Mouse (Mus musculus) MEL (cell line): ENCODE data around the gene AI837181. TPM values are rescaled to one million over a fixed set of nuclear protein-coding genes. Genes with fewer than 3 reads are reported as not detected.

ENCODE experiments used
- DNase-seq: peaks from one replicate; pipeline ENCODE4 v3.0.0; 2011; ENCODE audit warnings: low read depth, low spot score
- H3K27ac ChIP-seq: 2 replicates; pipeline ENCODE4 v1.5.1; 2012; ENCODE audit warnings: low read depth, mild to moderate bottlenecking, control low read depth, low read length, moderate library complexity; ENCODE audit not compliant: control insufficient read depth
- H3K27me3 ChIP-seq, 2 experiments: fragments of 150-350 bp in 1 of 2; sonication (generic) in 1 of 2; 2 replicates each; pipeline ENCODE4 v1.6.1; 2012; ENCODE audit warnings: low read length in 2 of 2, mild to moderate bottlenecking in 2 of 2, improper control_type of control experiment in 1 of 2, moderate library complexity in 1 of 2; ENCODE audit not compliant: insufficient read depth in 2 of 2, control insufficient read depth in 1 of 2
- H3K36me3 ChIP-seq, 2 experiments: 2 replicates each; pipeline ENCODE4 v1.6.1; 2012 to 2014; ENCODE audit warnings: low read length in 2 of 2, improper control_type of control experiment in 1 of 2, inconsistent platforms in 1 of 2, mild to moderate bottlenecking in 1 of 2; ENCODE audit not compliant: insufficient read depth in 2 of 2, control insufficient read depth in 1 of 2
- H3K4me1 ChIP-seq, 2 experiments: fragments of 150-350 bp in 1 of 2; sonication (generic) in 1 of 2; 2 replicates each; pipeline ENCODE4 v1.6.1; 2012; ENCODE audit warnings: low read length in 2 of 2, improper control_type of control experiment in 1 of 2, mild to moderate bottlenecking in 1 of 2; ENCODE audit not compliant: insufficient read depth in 2 of 2, control insufficient read depth in 1 of 2
- H3K4me3 ChIP-seq, 2 experiments: fragments of 150-350 bp in 1 of 2; sonication (generic) in 1 of 2; 2 replicates each; pipeline ENCODE4 v1.5.1; 2012; ENCODE audit warnings: low read depth in 2 of 2, low read length in 2 of 2, mild to moderate bottlenecking in 2 of 2, moderate library complexity in 2 of 2, control low read depth in 1 of 2, improper control_type of control experiment in 1 of 2; ENCODE audit not compliant: control insufficient read depth in 1 of 2, insufficient read depth in 1 of 2
- H3K79me2 ChIP-seq: 2 replicates; pipeline ENCODE4 v1.6.1; 2012; ENCODE audit warnings: mild to moderate bottlenecking, low read length, moderate library complexity; ENCODE audit not compliant: control insufficient read depth, poor library complexity, insufficient read depth
- H3K9ac ChIP-seq: 2 replicates; pipeline ENCODE4 v1.6.1; 2012; ENCODE audit warnings: low read depth, mild to moderate bottlenecking, control low read depth, low read length, moderate library complexity; ENCODE audit not compliant: control insufficient read depth, poor library complexity, severe bottlenecking
- H3K9me3 ChIP-seq: fragments of 150-350 bp; sonication (generic); replicated peaks from 2 replicates; pipeline ENCODE4 v1.6.1; 2012; ENCODE audit warnings: mild to moderate bottlenecking, low read length, improper control_type of control experiment, moderate library complexity; ENCODE audit not compliant: insufficient read depth
- BHLHE40 ChIP-seq: IDR thresholded peaks from 2 replicates; pipeline ENCODE4 v1.6.1; 2012; ENCODE audit warnings: low read depth, mild to moderate bottlenecking, inconsistent platforms, low read length, improper control_type of control experiment, borderline replicate concordance
- CHD1 ChIP-seq: IDR thresholded peaks from 2 replicates; pipeline ENCODE4 v1.6.1; 2012; ENCODE audit warnings: low read depth, mild to moderate bottlenecking, inconsistent platforms, low read length, improper control_type of control experiment
- CHD2 ChIP-seq: IDR thresholded peaks from 2 replicates; pipeline ENCODE4 v1.6.1; 2011; ENCODE audit warnings: low read length, improper control_type of control experiment
- CTCF ChIP-seq, 3 experiments: IDR thresholded peaks in 2 of 3; conservative IDR thresholded peaks in 1 of 3; 2 replicates each; pipeline ENCODE4 v1.5.1; 2011 to 2012; ENCODE audit warnings: low read length in 3 of 3, low read depth in 2 of 3, mild to moderate bottlenecking in 2 of 3, improper control_type of control experiment in 1 of 3, inconsistent platforms in 1 of 3, mixed read lengths in 1 of 3, moderate library complexity in 1 of 3; ENCODE audit not compliant: control insufficient read depth in 1 of 3, insufficient read depth in 1 of 3, poor library complexity in 1 of 3, severe bottlenecking in 1 of 3
- ELF1 ChIP-seq: IDR thresholded peaks from 2 replicates; pipeline ENCODE4 v1.6.1; 2014; ENCODE audit warnings: low read depth, mild to moderate bottlenecking, inconsistent platforms, low read length, improper control_type of control experiment, moderate library complexity
- GATA1 ChIP-seq: IDR thresholded peaks from 2 replicates; pipeline ENCODE4 v1.6.1; 2011; ENCODE audit warnings: low read depth, low read length, improper control_type of control experiment
- HCFC1 ChIP-seq: IDR thresholded peaks from 2 replicates; pipeline ENCODE4 v1.6.1; 2012; ENCODE audit warnings: low read depth, mild to moderate bottlenecking, inconsistent platforms, low read length, improper control_type of control experiment, moderate library complexity
- JUND ChIP-seq: IDR thresholded peaks from 2 replicates; pipeline ENCODE4 v1.6.1; 2011; ENCODE audit warnings: low read depth, mild to moderate bottlenecking, improper control_type of control experiment, low read length
- MAX ChIP-seq: IDR thresholded peaks from 2 replicates; pipeline ENCODE4 v1.6.1; 2011; ENCODE audit warnings: low read length, improper control_type of control experiment
- MAZ ChIP-seq: IDR thresholded peaks from 2 replicates; pipeline ENCODE4 v1.6.1; 2012; ENCODE audit warnings: low read depth, mild to moderate bottlenecking, inconsistent platforms, low read length, improper control_type of control experiment
- MEF2A ChIP-seq: IDR thresholded peaks from 2 replicates; pipeline ENCODE4 v1.6.1; 2014; ENCODE audit warnings: low read depth, mild to moderate bottlenecking, inconsistent platforms, low read length, improper control_type of control experiment; ENCODE audit not compliant: poor library complexity, insufficient replicate concordance, severe bottlenecking; ENCODE audit errors: extremely low read depth
- NELFE ChIP-seq: IDR thresholded peaks from 2 replicates; pipeline ENCODE4 v1.6.1; 2011; ENCODE audit warnings: low read depth, low read length, improper control_type of control experiment
- POLR2A ChIP-seq, 2 experiments: IDR thresholded peaks; 2 replicates each; pipeline ENCODE4 v1.6.1; 2011 to 2012; ENCODE audit warnings: low read length in 2 of 2, mild to moderate bottlenecking in 2 of 2, control low read depth in 1 of 2, improper control_type of control experiment in 1 of 2, low read depth in 1 of 2, moderate library complexity in 1 of 2; ENCODE audit not compliant: control insufficient read depth in 1 of 2, insufficient read depth in 1 of 2, poor library complexity in 1 of 2
- POLR2AphosphoS2 ChIP-seq: IDR thresholded peaks from 2 replicates; pipeline ENCODE4 v1.6.1; 2011; ENCODE audit warnings: low read length, improper control_type of control experiment
- POLR2AphosphoS5 ChIP-seq: IDR thresholded peaks from 2 replicates; pipeline ENCODE4 v1.6.1; 2012; ENCODE audit warnings: low read depth, borderline replicate concordance, mild to moderate bottlenecking, inconsistent platforms, low read length, moderate library complexity, mixed read lengths
- SMC3 ChIP-seq: IDR thresholded peaks from 2 replicates; pipeline ENCODE4 v1.6.1; 2011; ENCODE audit warnings: low read depth, low read length, improper control_type of control experiment
- TAL1 ChIP-seq: IDR thresholded peaks from 2 replicates; pipeline ENCODE4 v1.6.1; 2012; ENCODE audit warnings: mild to moderate bottlenecking, inconsistent platforms, low read length, moderate library complexity, mixed read lengths
- USF2 ChIP-seq, 2 experiments: IDR thresholded peaks; 2 replicates each; pipeline ENCODE4 v1.6.1; 2011 to 2012; ENCODE audit warnings: improper control_type of control experiment in 2 of 2, low read length in 2 of 2, borderline replicate concordance in 1 of 2, inconsistent platforms in 1 of 2, low read depth in 1 of 2, mild to moderate bottlenecking in 1 of 2; ENCODE audit not compliant: insufficient read depth in 1 of 2
- ZMIZ1 ChIP-seq: IDR thresholded peaks from 2 replicates; pipeline ENCODE4 v1.6.1; 2012; ENCODE audit warnings: low read depth, mild to moderate bottlenecking, inconsistent platforms, low read length, improper control_type of control experiment, moderate library complexity
- ZNF384 ChIP-seq: IDR thresholded peaks from 2 replicates; pipeline ENCODE4 v1.6.1; 2012; ENCODE audit warnings: low read depth, mild to moderate bottlenecking, inconsistent platforms, low read length, improper control_type of control experiment
- polyA plus RNA-seq, 2 experiments: library from polyadenylated mRNA; stranded (reverse) in 1 of 2; unstranded in 1 of 2; fragments of >175 nt in 1 of 2; fragments of >200 nt in 1 of 2; gene quantifications; 2 replicates each; pipeline versions ENCODE4 v1.2.1 to v1.2.4; 2012; ENCODE audit warnings: low replicate concordance in 2 of 2, low read depth in 1 of 2; ENCODE audit not compliant: insufficient read length in 2 of 2, insufficient read depth in 1 of 2, missing spikeins in 1 of 2
- total RNA-seq: library from RNA; depleted of rRNA; stranded (reverse); fragments of 300-350 nt; gene quantifications from 2 replicates; pipeline ENCODE4 v1.2.3, GENCODE M21; 2012

Gene AI837181
- total and polyA plus RNA-seq, 3 experiments: 8.9 to 41.3 TPM; not detected in 1

GRCm38 (mm10) chr19:5461411-5461810 lies 36.5 kb downstream of the AI837181 start:
- Histone ChIP-seq H3K79me2 (peaks cover 11% of the 10 kb centered on the region), H3K4me3 (peak overlapping the region; percentile 95 to 99; a peak in 2 of 4 replicates), H3K4me1 (peaks cover 0 to 22% of the 10 kb centered on the region in 2 experiments), H3K9me3 (no peaks in the 10 kb centered on the region), H3K27ac (no peak overlapping the region), H3K27me3 (no peaks in the 10 kb centered on the region), H3K36me3 (peaks cover 0 to 3% of the 10 kb centered on the region in 2 experiments; a peak in 2 of 4 replicates), H3K9ac (peak overlapping the region; percentile 89; the same call in 1 of the 2 replicates)
- TF ChIP-seq ZMIZ1 (no peak), CTCF (IDR thresholded peaks at IDR 0.05 in 2 of 3, conservative IDR thresholded peaks at IDR 0.05 in 1 of 3; ENCODE audit: control insufficient read depth in 1 of 3, insufficient read depth in 1 of 3, low read depth in 2 of 3, low read length in 3 of 3, poor library complexity in 1 of 3, severe bottlenecking in 1 of 3) (no peak), POLR2A (IDR thresholded peaks at IDR 0.05; ENCODE audit: control insufficient read depth in 1 of 2, insufficient read depth in 1 of 2, low read depth in 1 of 2, low read length in 2 of 2, poor library complexity in 1 of 2) (no peak), JUND (no peak), CHD1 (no peak), POLR2AphosphoS2 (no peak), BHLHE40 (no peak), HCFC1 (no peak), POLR2AphosphoS5 (no peak), GATA1 (no peak), ZNF384 (no peak), MAX (no peak), USF2 (IDR thresholded peaks at IDR 0.05; ENCODE audit: borderline replicate concordance in 1 of 2, insufficient read depth in 1 of 2, low read depth in 1 of 2, low read length in 2 of 2) (no peak), ELF1 (no peak), TAL1 (no peak), CHD2 (no peak), MAZ (no peak), MEF2A (no peak), NELFE (no peak)
- DNase-seq: no peak

- no peaks in the 10 kb centered on the region for H3K27me3 ChIP-seq
- no peak for TF ChIP-seq NELFE
- no peak for TF ChIP-seq CTCF (IDR thresholded peaks at IDR 0.05 in 2 of 3, conservative IDR thresholded peaks at IDR 0.05 in 1 of 3; ENCODE audit: control insufficient read depth in 1 of 3, insufficient read depth in 1 of 3, low read depth in 2 of 3, low read length in 3 of 3, poor library complexity in 1 of 3, severe bottlenecking in 1 of 3)
- no peak for TF ChIP-seq SMC3
- TF ChIP-seq, all 39 proteins: peak for 0
- H3K79me2 ChIP-seq: peaks cover 4% of the 10 kb centered on the region
- peaks cover 0 to 3% of the 10 kb centered on the region in 2 experiments; a peak in 2 of 4 replicates for H3K36me3 ChIP-seq
- no peak overlapping the region for H3K4me3 ChIP-seq
- peaks cover 0 to 25% of the 10 kb centered on the region in 2 experiments for H3K4me1 ChIP-seq
- no peak overlapping the region for H3K27ac ChIP-seq
- DNase-seq: no peak
- H3K9ac ChIP-seq: no peak overlapping the region
- H3K9me3 ChIP-seq: no peaks in the 10 kb centered on the region
These were observed 38.3 kb downstream of the AI837181 start for GRCm38 (mm10) chr19:5463212-5463611.
